Mouse (Mus musculus) splenic B cell, adult 2 months (primary cell): ENCODE data around the gene Mtfp1.
"Not testable (repeated sequence)": the region's sequence is repeated elsewhere in the genome, so short reads cannot be mapped to it uniquely, and the experiment has no call there.

ENCODE experiments used
- DNase-seq: peaks from one replicate; pipeline ENCODE4 v3.0.0-alpha.2; 2011; ENCODE audit warnings: low read depth, low spot score
- H3K27me3 ChIP-seq: 2 replicates; pipeline ENCODE4 v1.6.1; 2012; ENCODE audit warnings: mild to moderate bottlenecking, low read length, moderate library complexity, mixed read lengths; ENCODE audit not compliant: control insufficient read depth, poor library complexity, insufficient read depth, severe bottlenecking
- H3K36me3 ChIP-seq: 2 replicates; pipeline ENCODE4 v1.6.1; 2012; ENCODE audit warnings: mild to moderate bottlenecking, low read length, moderate library complexity, mixed read lengths; ENCODE audit not compliant: control insufficient read depth, poor library complexity, insufficient read depth, severe bottlenecking

Gene Mtfp1

GRCm38 (mm10) chr11:4121691-4122090 lies 26.4 kb upstream of the Mtfp1 start:
- Histone ChIP-seq H3K27me3 (no peaks in the 10 kb centered on the region), H3K36me3 (no peaks in the 10 kb centered on the region)
- no peak for DNase-seq

GRCm38 (mm10) chr11:4119635-4120034 lies 24.4 kb upstream of the Mtfp1 start:
- no peak for DNase-seq
- H3K36me3 ChIP-seq = no peaks in the 10 kb centered on the region
- H3K27me3 ChIP-seq = no peaks in the 10 kb centered on the region

GRCm38 (mm10) chr11:4118081-4118921 lies 23.1 kb upstream of the Mtfp1 start:
- Histone ChIP-seq H3K36me3 (no peaks in the 10 kb centered on the region), H3K27me3 (no peaks in the 10 kb centered on the region)
- peak; percentile 31 for DNase-seq

- no peak for DNase-seq
- H3K27me3 ChIP-seq = no peaks in the 10 kb centered on the region
Observed at GRCm38 (mm10) chr11:4117372-4118071, 22.3 kb upstream of the Mtfp1 start.

GRCm38 (mm10) chr11:4116458-4117141 lies 21.4 kb upstream of the Mtfp1 start:
- Histone ChIP-seq H3K36me3 (no peaks in the 10 kb centered on the region), H3K27me3 (no peaks in the 10 kb centered on the region)
- DNase-seq = no peak

More at GRCm38 (mm10) chr11:4117372-4118071, 22.3 kb upstream of the Mtfp1 start:
- H3K36me3 ChIP-seq = no peaks in the 10 kb centered on the region

- no peaks in the 10 kb centered on the region for H3K36me3 ChIP-seq
- no peak for DNase-seq
- no peaks in the 10 kb centered on the region for H3K27me3 ChIP-seq
Observed at GRCm38 (mm10) chr11:4115407-4115806, 20.2 kb upstream of the Mtfp1 start.

- not testable (repeated sequence) for H3K36me3 ChIP-seq, DNase-seq, H3K27me3 ChIP-seq
Observed at GRCm38 (mm10) chr11:4114541-4114940, 19.3 kb upstream of the Mtfp1 start.

GRCm38 (mm10) chr11:4113970-4114369 lies 18.7 kb upstream of the Mtfp1 start:
- Histone ChIP-seq H3K36me3 (no peaks in the 10 kb centered on the region), H3K27me3 (no peaks in the 10 kb centered on the region)
- DNase-seq = no peak

GRCm38 (mm10) chr11:4113496-4113895 lies 18.3 kb upstream of the Mtfp1 start:
- Histone ChIP-seq H3K36me3 (no peaks in the 10 kb centered on the region), H3K27me3 (no peaks in the 10 kb centered on the region)
- DNase-seq = no peak

GRCm38 (mm10) chr11:4112861-4113260 lies 17.6 kb upstream of the Mtfp1 start:
- no peak for DNase-seq
- Histone ChIP-seq H3K36me3 (no peaks in the 10 kb centered on the region), H3K27me3 (no peaks in the 10 kb centered on the region)

GRCm38 (mm10) chr11:4112033-4112432 lies 16.8 kb upstream of the Mtfp1 start:
- Histone ChIP-seq H3K36me3 (no peaks in the 10 kb centered on the region), H3K27me3 (no peaks in the 10 kb centered on the region)
- no peak for DNase-seq

- H3K27me3 ChIP-seq = no peaks in the 10 kb centered on the region
- DNase-seq = no peak
- no peaks in the 10 kb centered on the region for H3K36me3 ChIP-seq
Observed at GRCm38 (mm10) chr11:4108691-4109090, 13.4 kb upstream of the Mtfp1 start.

GRCm38 (mm10) chr11:4107901-4108300 lies 12.7 kb upstream of the Mtfp1 start:
- H3K27me3 ChIP-seq, H3K36me3 ChIP-seq, DNase-seq: not testable (repeated sequence)

GRCm38 (mm10) chr11:4105444-4105843 lies 10.2 kb upstream of the Mtfp1 start:
- no peaks in the 10 kb centered on the region for H3K36me3 ChIP-seq
- no peak for DNase-seq
- H3K27me3 ChIP-seq = no peaks in the 10 kb centered on the region

- Histone ChIP-seq H3K36me3 (no peaks in the 10 kb centered on the region), H3K27me3 (no peaks in the 10 kb centered on the region)
- no peak for DNase-seq
Observed at GRCm38 (mm10) chr11:4104989-4105388, 9.7 kb upstream of the Mtfp1 start.
